Mouse (Mus musculus) spleen, adult 2 months (tissue): ENCODE data around the gene Tanc1.

Experiments
- CTCF ChIP-seq: fragments of 200-500 bp; IDR thresholded peaks from 2 replicates; pipeline ENCODE4 v1.5.1; 2011; ENCODE audit warnings: mild to moderate bottlenecking, inconsistent platforms; ENCODE audit not compliant: insufficient read depth, insufficient read length, insufficient replicate concordance; ENCODE audit errors: extremely low read depth
- POLR2A ChIP-seq: fragments of 200-500 bp; IDR thresholded peaks from 2 replicates; pipeline ENCODE4 v1.6.1; 2011; ENCODE audit warnings: low read depth, low read length, inconsistent platforms

DNA sequence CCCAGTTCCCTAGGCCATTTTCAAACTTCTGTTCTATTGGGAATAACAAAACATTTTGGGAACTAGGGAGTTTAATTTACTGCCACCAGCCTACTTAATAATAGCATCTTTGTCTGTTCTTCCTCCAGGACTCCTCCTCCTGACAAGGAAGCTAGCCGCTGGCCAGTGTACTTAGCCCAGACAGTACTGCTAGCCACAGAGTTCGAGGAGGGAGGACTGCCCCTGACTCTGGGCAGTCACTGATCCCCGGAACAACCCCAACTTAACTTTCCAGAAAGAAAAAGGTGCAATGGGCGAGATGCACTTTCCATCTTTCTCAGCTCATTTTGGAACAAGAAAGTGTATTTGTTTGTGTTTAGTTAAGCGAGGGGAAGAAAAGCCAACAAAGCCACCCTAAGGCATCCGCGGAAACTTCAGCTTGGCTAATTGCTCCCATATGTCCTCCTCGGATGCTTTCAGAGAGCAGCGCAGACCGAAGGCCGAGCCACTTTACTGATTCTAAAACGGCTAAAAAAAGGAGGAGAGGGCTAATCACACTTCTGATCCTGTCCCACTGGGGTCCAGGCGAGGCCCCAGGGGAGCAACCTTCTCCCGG lies 529 bp upstream of the Tanc1 start:
- no peak for TF ChIP-seq CTCF
- no peak for TF ChIP-seq POLR2A
